Mouse (Mus musculus) kidney, adult 8-10 months (tissue): ENCODE data around the gene Ddx52.

ENCODE experiments used
- DNase-seq, 2 experiments: peaks; one replicate each; pipeline ENCODE4 v3.0.0; 2022

Gene Ddx52

GRCm38 (mm10) chr11:83974561-83975346, 32.9 kb downstream of the Ddx52 start:
- no peak for DNase-seq

- DNase-seq: no peak
Observed at GRCm38 (mm10) chr11:83975488-83975887, 33.6 kb downstream of the Ddx52 start.

DNA sequence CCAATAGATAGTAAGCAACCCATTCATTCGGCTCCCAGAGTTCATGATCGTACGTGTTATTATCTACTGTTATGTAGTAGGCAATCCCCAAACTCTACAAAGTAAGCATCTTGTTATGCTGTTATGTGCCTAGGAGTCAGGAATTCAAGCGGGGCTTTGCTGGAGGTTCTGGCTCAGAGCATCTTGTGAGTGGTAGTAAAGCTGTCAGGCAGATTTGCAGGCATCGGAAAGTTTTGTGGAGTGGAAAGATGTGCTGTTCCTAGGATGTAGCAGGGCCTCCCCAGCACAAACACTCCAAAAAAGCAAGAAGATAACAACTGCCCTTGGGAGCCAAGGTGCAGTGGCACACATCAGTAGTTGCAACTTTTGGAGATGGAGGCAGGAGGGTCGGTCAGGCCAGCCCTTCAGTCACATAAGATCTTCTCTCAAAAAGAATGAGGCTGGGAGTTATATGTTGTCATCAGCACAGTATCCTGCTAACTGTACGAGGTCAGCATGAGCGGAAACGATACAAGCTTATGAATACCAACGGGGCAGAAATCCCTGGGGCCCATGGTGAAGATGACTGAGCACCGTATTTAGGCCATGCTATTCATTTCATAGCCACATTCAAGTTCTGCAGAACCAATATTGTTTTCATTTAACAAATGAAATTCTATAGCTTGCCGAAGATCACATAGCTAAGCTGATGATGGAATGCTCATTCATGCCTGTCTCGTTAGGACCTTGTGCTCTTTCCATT, 34.5 kb downstream of the Ddx52 start:
- DNase-seq: no peak

DNA sequence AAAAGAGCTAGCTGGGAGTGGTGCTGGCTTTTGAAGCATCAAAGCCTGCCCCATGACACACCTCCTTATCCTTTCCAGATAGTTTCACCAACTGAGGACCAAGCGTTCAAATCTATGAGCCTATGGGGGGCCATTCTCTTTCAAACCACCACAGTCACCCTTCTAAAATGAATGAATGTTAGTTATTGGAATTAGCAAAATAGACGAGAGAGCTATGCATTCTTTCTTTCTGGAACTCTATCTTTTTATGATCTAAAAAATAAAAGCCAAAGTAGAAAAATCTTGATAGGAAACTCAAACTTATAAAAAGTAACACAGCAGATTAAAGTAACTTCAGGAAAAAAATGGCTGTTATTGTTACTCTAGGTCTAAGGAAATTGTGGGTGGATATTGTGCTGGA, 35.9 kb downstream of the Ddx52 start:
- DNase-seq: no peak

- no peak for DNase-seq
Observed at GRCm38 (mm10) chr11:83979992-83980391, 38.1 kb downstream of the Ddx52 start.

DNA sequence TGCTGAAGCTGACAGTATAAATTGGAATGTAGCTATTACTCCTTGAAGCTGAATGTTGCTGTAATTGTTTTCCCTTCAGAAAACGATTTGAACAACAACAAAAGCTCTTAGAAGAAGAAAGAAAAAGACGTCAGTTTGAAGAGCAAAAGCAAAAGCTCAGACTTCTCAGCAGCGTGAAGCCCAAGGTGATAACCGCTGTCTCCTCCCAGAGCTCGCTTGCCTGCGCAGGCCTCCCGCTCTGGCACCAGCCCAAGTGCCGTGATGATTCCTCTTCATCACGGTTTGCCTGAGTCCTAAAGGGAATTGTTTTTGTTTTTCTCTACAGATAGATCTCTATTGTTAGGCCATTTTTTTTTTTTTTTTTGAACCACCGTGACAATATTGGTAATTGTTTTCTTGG, 39.5 kb downstream of the Ddx52 start:
- no peak for DNase-seq

- no peak for DNase-seq
Observed at GRCm38 (mm10) chr11:83991701-83992100, 49.8 kb downstream of the Ddx52 start.

DNA sequence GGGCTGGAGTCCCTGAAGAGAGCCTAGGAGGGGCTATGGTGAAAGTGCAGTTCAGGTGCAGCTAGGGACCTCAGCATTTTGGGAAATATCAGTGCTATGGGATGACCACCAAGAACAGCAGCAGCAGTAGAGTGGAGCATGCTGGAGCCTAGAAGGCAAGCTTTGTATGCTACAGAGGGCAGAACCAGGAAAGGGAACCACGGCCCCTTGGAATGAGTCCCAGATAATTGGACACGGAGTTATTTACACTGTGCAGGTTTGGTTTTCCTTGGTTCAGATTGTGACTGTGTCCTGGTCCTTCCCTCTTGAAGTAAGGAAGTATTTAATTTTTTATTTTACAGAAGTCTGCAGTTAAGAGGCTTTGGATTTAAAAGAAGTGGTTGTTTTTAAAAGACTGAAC, 51.6 kb downstream of the Ddx52 start:
- peak; percentile 24 to 57 for DNase-seq

DNA sequence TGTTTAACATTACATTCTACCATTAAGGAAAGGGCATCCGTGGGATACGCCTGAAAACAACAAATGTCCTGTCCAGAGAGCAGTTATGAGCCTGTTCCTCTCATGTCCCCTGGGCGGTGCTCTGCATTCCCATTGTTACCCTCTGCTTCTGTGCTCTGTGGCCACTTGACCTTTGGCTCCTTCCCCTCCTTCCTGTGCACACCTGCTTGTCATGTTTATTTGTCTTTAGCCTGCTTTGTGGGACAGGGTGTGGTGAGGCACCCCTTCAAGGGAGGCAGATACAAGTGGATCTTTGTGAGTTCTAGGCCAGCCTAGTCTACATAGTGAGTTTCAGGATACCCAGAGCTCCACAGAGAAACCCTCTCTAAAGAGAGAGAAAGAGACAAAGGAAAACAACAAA, 52.6 kb downstream of the Ddx52 start:
- DNase-seq: no peak

DNA sequence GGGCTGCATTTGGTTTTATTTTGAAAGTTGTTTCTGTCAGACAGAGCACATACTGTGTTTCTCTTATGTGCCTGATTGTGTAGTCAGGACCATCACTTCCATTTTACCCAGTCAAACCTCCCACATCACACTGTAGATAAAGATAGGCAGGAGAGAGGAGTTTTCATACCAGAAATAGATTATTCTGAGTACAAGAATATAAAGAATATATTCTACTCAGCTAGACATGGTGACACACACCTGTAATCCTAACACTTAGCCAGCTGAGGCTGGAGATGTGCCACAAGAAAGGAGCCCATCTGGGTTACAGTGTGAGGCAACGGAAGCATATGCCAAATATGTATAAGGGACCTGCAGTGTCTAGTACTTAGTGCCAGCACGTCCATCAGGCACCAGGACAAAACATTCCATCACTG, 53.7 kb downstream of the Ddx52 start:
- DNase-seq: no peak

GRCm38 (mm10) chr11:83997171-83997868, 55.5 kb downstream of the Ddx52 start:
- DNase-seq: no peak

DNA sequence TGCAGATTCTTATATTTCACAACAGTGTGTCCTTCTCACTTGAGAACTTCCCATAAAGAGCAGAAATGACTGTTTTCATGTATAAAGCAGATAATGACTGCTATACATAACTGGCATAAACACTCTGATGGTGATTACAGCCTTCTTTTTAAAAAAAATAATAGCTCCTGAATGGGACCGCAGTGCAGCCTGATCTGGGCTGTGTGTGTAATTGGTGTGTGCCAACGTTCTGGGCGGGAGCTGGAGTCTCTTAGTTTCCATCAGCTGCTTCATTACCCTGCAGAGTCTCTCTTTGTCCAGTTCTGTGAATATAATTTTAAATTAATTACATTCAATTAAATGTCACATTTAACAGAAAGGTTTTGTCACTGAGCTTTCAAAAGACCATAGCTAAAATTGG, 57.1 kb downstream of the Ddx52 start:
- no peak for DNase-seq

GRCm38 (mm10) chr11:83999411-83999915, 57.6 kb downstream of the Ddx52 start:
- no peak for DNase-seq

DNA sequence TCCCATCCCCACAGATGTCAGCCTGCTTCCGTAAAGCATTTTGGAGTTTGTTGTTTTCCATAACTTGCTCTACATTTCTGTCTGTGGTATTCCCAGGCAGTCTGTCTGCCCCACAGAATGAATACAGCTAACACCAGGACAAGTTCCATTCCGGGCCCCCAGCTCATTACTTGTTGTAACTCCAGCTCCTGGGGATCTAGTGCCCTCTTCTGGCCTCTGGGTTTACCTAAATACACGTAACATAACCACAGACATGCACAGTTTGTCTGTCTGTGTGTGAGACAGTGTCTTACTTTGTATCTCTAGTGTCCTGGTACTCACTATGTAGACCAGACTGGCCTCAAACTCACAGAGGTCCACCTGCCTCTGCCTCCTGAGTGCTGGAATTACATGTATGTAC, 59.4 kb downstream of the Ddx52 start:
- no peak for DNase-seq

DNA sequence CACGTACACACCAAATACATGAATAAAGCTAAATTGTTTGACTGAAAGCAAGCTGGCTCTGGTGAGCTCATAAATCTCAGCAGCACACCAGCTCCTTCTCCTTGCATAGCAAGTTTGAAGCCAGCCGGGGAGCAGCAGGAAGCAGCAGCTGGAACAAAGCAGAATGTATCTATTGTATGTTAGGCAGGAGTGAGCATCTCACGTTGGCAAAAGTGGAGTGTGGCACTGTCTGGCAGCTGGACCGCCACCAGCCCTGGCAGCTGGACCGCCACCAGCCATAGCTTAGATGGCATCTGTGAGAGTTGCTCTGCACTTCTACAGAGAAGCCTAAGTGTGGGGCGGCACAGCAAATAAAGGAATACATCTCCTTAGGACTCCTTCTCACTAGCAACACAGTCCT, 62.1 kb downstream of the Ddx52 start:
- no peak for DNase-seq

DNA sequence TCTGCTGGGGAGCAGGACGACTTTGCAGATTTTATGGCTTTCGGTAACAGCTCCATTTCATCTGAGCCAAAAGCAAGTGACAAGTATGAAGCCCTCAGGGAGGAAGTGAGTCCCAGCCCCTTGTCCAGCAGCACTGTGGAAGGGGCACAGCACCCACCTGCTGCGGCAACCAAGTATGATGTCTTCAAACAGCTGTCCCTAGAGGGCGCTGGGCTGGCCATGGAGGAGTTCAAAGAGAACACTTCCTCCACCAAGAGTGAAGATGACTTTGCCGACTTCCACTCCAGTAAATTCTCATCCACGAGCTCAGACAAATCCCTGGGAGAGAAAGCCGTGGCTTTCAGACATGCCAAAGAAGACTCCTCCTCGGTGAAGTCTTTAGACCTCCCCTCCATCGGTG, 67.1 kb downstream of the Ddx52 start:
- DNase-seq: no peak

GRCm38 (mm10) chr11:84010411-84010810, 68.5 kb downstream of the Ddx52 start:
- no peak for DNase-seq

DNA sequence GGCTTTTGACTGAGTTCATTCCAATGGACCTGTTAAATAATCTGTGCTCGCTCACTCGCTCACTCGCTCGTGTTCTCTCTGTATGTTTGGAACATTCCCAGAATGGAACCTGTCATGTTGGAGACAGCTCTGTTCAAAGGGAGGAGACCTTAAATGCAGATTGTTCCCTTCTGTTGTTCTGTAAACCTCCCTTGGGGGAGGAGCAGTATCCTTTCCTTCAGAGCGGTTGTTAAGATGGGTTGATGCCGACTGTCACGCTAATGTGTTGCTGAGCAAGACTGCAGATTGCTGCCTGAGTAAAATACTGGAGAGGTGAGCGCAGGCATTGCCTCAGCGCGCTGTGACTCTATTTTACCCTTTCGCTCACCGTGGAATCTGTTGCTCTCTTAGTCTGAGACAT, 69.2 kb downstream of the Ddx52 start:
- no peak for DNase-seq

DNA sequence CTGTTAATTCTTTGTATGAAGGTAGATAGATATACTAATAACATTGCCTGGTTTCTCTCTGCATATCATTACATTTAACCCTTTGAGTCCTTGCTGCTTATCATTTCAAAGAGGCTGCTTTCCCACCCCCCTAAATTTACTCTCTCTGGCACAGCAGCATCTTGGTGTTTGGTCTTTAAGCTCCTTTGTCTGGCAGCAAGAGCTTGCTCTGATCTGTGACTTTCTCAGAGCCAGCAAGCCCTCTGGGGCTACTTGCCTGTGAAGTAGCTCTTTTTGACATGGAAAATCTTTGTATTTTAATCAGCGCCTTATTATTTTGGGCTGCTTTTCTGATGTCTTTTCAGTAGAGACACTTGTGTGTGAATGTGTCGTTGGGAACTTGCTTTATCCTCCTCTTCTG, 69.7 kb downstream of the Ddx52 start:
- no peak for DNase-seq
